Comparison of ENCODE assay signal across 9 mouse cellular contexts in the genomic region with DNA sequence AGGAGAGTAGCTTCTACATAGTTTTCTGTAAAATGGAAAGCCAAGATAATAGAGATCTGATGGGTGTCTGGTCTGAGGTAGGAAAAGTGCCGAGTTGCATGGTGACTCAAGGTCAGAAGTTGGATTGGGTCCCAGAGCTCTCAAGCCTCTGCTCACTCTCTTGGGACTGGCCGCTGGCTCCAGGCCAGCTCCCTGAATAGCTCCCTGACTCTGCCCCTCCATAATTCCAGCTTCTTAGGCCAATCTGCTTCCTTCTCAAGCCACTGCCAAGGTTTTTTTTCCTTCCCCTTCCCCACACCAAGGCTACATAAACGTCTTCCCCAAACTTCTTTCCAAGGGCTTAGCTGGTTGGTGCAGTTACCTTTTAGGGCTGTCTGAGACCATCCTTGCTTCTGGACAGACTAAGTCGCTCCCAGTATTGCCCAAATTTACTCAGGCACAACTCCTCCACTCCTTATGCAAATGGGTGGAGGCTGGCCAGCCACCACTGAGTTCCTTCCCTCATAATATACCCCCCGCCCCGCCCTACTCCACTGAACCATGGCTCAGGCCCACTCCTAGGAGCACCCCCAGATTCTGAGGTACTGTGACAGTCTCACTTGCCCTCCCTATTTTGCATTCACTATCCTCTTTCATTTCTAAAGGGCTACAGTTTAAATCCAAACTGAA. TPM values are rescaled to one million over a fixed set of nuclear protein-coding genes. Genes with fewer than 3 reads are reported as not detected.
DNase-seq lines count a peak whose midpoint lies in the region; ATAC-seq and TF ChIP-seq lines count a peak whose summit lies in the region.
"Had no signal": no experiment of that assay in that cellular context is flagged by ENCODE, and none has a peak within 500 bp of the region (broad histone marks: within the 10 kb centered on the region; RNA-seq: fewer than 3 reads in every experiment).

No protein-coding gene starts in this region.

- 64% methylated on average over 6 of the region's 6 CpGs for WGBS in heart, embryonic 11.5 days (ENCODE audit: insufficient replicate concordance)
- WGBS in lung, adult 2 months, result 50% methylated on average over 6 of the region's 6 CpGs

- DNase-seq in 3T3-L1 (ENCODE audit: low read depth, low spot score), result peak; percentile 95
- peak; percentile 92 for DNase-seq in adipocyte (ENCODE audit: low spot score)
- peak; percentile 51 for DNase-seq in lung, adult 2 months
- DNase-seq in frontal cortex, postnatal 14 days (ENCODE audit: low spot score in 2 of 2), result no peak
- DNase-seq in yolk sac, embryonic 10.5 days (ENCODE audit: low spot score), result no peak

- H3K9me3 ChIP-seq in heart, embryonic 11.5 days (replicated peaks; ENCODE audit: control insufficient read depth, low read length), result no peaks in the 10 kb centered on the region
- H3K9me3 ChIP-seq: embryonic facial prominence, embryonic 15.5 days; neural tube, embryonic 13.5 days had no signal

- H3K27ac ChIP-seq in heart, embryonic 11.5 days (ENCODE audit: low read depth, low read length), result peak overlapping the region; percentile 46; the same call in 1 of the 2 replicates
- H3K27ac ChIP-seq: embryonic facial prominence, embryonic 15.5 days; neural tube, embryonic 13.5 days had no signal

- H3K36me3 ChIP-seq in heart, embryonic 11.5 days (ENCODE audit: control insufficient read depth, insufficient read depth, low read length), result no peaks in the 10 kb centered on the region
- H3K36me3 ChIP-seq: embryonic facial prominence, embryonic 15.5 days; neural tube, embryonic 13.5 days had no signal

- no peak overlapping the region for H3K4me2 ChIP-seq in heart, embryonic 11.5 days
- H3K4me2 ChIP-seq: embryonic facial prominence, embryonic 15.5 days; neural tube, embryonic 13.5 days had no signal

- no peak overlapping the region for H3K9ac ChIP-seq in heart, embryonic 11.5 days (ENCODE audit: low read depth, low read length)
- H3K9ac ChIP-seq: embryonic facial prominence, embryonic 15.5 days; neural tube, embryonic 13.5 days had no signal

- H3K4me1 ChIP-seq in heart, embryonic 11.5 days (ENCODE audit: control insufficient read depth, insufficient read depth, low read length), result 0 out of 2 replicates have a peak, but pooled peaks cover 5% of the 10 kb centered on the region
- peaks cover 2% of the 10 kb centered on the region; the same call in 1 of the 2 replicates for H3K4me1 ChIP-seq in lung, adult 2 months (ENCODE audit: control insufficient read depth, insufficient read depth, low read length)
- H3K4me1 ChIP-seq: embryonic facial prominence, embryonic 15.5 days; neural tube, embryonic 13.5 days had no signal

- TF ChIP-seq CTCF in lung, adult 2 months (IDR thresholded peaks at IDR 0.05; ENCODE audit: insufficient read depth, low read length), result no peak

- H3K27me3 ChIP-seq in heart, embryonic 11.5 days (ENCODE audit: control insufficient read depth, insufficient read depth, low read length), result no peaks in the 10 kb centered on the region

- TF ChIP-seq POLR2A in lung, adult 2 months (IDR thresholded peaks at IDR 0.05; ENCODE audit: borderline replicate concordance, extremely low read depth, low read depth, low read length), result no peak

- ATAC-seq in heart, embryonic 11.5 days (replicated peaks; ENCODE audit: insufficient number of reproducible peaks, low FRiP score, low TSS enrichment), result no peak
- no peak for ATAC-seq in megakaryocyte-erythroid progenitor cell, adult 5-6 weeks (replicated peaks; ENCODE audit: low FRiP score, low TSS enrichment, poor library complexity, severe bottlenecking)

- no peak overlapping the region for H3K4me3 ChIP-seq in heart, embryonic 11.5 days (ENCODE audit: low read depth, low read length)
- no peak overlapping the region for H3K4me3 ChIP-seq in lung, adult 2 months (replicated peaks; ENCODE audit: extremely low read depth, low read depth, low read length)
- H3K4me3 ChIP-seq: embryonic facial prominence, embryonic 15.5 days; neural tube, embryonic 13.5 days had no signal

RNA-seq across cellular contexts. Expression of a gene that starts 42.1 kb away (rescaled TPM):
- 184 and 203 TPM in 2 replicates for polyA plus RNA-seq in heart, embryonic 11.5 days (2014; fragmentation: Nextera tagmentation; extraction: Ambion mirVana)
- 128 and 308 TPM in 2 replicates for polyA plus RNA-seq in lung, adult 2 months (2012; rRNA removed)
- total RNA-seq in megakaryocyte-erythroid progenitor cell, adult 5-6 weeks (2014; fragmentation: Nextera tagmentation), result 10.3 and 17.6 TPM in 2 replicates
- total RNA-seq in megakaryocyte-erythroid progenitor cell, adult 5-6 weeks (2017), result 20.5 and 24.5 TPM in 2 replicates

Comparison
In these comparisons a context has a peak if more than half of its experiments do, and no peak if none do; other contexts are left out.
1. DNase-seq: peak in 3T3-L1 (single experiment), adipocyte (single experiment) and lung, adult 2 months (single experiment); none in frontal cortex, postnatal 14 days (0 of 2) and yolk sac, embryonic 10.5 days (single experiment).